Mouse (Mus musculus) testis, adult 2 months (tissue): Measurements from ENCODE around the gene Ppp1r12a. TPM values are rescaled to one million over a fixed set of nuclear protein-coding genes. Genes with fewer than 3 reads are reported as not detected.

Experiments
- H3K27ac ChIP-seq: fragments of 200-500 bp; 2 replicates; pipeline ENCODE4 v1.5.1; 2012; ENCODE audit warnings: low read depth, low read length; ENCODE audit not compliant: control insufficient read depth, insufficient read depth
- H3K27me3 ChIP-seq: fragments of 200-500 bp; 2 replicates; pipeline ENCODE4 v1.6.1; 2012; ENCODE audit warnings: mild to moderate bottlenecking, low read length, moderate library complexity; ENCODE audit not compliant: control insufficient read depth, insufficient read depth
- H3K36me3 ChIP-seq: fragments of 200-500 bp; 2 replicates; pipeline ENCODE4 v1.6.1; 2012; ENCODE audit warnings: mild to moderate bottlenecking, low read length; ENCODE audit not compliant: control insufficient read depth, insufficient read depth
- H3K4me1 ChIP-seq: fragments of 200-500 bp; 2 replicates; pipeline ENCODE4 v1.6.1; 2012; ENCODE audit warnings: low read length; ENCODE audit not compliant: control insufficient read depth, insufficient read depth
- H3K4me3 ChIP-seq: fragments of 200-500 bp; 2 replicates; pipeline ENCODE4 v1.5.1; 2012; ENCODE audit warnings: low read depth, mild to moderate bottlenecking, low read length, moderate library complexity, mixed read lengths; ENCODE audit not compliant: control insufficient read depth
- CTCF ChIP-seq: fragments of 200-500 bp; IDR thresholded peaks from 2 replicates; pipeline ENCODE4 v1.5.1; 2012; ENCODE audit warnings: low read depth, mild to moderate bottlenecking, inconsistent platforms, low read length, moderate library complexity; ENCODE audit not compliant: control insufficient read depth, insufficient read depth, insufficient replicate concordance
- POLR2A ChIP-seq: fragments of 200-500 bp; IDR thresholded peaks from 2 replicates; pipeline ENCODE4 v1.6.1; 2012; ENCODE audit warnings: low read depth, mild to moderate bottlenecking, inconsistent platforms, low read length, moderate library complexity; ENCODE audit not compliant: control insufficient read depth
- polyA plus RNA-seq: library from polyadenylated mRNA; depleted of rRNA; stranded (reverse); fragments of >200 nt; gene quantifications from 2 replicates; pipeline ENCODE4 v1.2.3, GENCODE M21; 2012

Ppp1r12a gene
- polyA plus RNA-seq, 1 experiment: 15.2 TPM

DNA sequence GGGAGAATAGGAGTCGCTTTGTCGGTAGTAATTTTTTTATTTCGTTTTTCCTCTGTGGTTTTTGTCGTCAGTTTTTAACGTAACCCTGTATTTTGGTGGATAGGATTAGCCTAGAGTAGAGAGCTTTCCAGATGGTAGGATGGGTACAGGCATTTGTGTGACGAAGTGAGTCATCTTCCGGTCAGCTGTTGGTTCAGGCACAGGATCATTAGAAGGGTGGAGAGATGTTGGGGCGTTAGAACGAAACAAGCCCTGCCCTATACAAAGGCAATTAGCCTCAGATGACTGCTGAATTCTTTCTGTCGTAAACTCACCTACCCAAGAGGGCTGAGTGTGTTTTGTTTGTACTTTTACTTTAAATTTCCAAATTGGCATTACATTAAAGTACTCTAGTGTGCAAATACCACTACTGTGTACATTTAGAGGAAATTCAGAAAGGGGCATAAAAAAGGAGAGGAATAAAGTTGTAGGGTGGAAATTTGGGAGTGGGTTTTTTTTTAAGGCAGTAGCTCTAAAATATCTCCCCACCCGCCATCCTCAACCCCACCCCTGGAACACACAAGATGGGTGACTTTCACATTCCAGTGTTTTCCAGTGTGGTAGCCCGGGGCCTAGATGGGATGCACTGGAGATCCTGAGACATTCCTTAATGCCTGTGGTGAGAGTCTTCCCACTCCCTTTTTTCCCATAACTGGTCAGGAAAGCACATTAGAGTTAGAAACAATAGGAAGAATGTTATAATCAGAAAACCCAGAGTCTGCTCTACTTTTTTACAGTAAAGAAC is 129.9 kb downstream of the Ppp1r12a start:
- no peaks in the 10 kb centered on the region; the same call in 1 of the 2 replicates for H3K4me1 ChIP-seq
- H3K27ac ChIP-seq: no peak overlapping the region
- no peak overlapping the region for H3K4me3 ChIP-seq
- no peaks in the 10 kb centered on the region for H3K36me3 ChIP-seq
- no peak for TF ChIP-seq CTCF
- TF ChIP-seq POLR2A: no peak
- no peaks in the 10 kb centered on the region for H3K27me3 ChIP-seq

- no peak overlapping the region for H3K4me3 ChIP-seq
- no peak overlapping the region for H3K27ac ChIP-seq
- H3K36me3 ChIP-seq: no peaks in the 10 kb centered on the region
- no peaks in the 10 kb centered on the region; the same call in 1 of the 2 replicates for H3K4me1 ChIP-seq
- TF ChIP-seq POLR2A (no peak), CTCF (no peak)
- H3K27me3 ChIP-seq: no peaks in the 10 kb centered on the region
Observed at GRCm38 (mm10) chr10:108292651-108293050, 130.7 kb downstream of the Ppp1r12a start.

DNA sequence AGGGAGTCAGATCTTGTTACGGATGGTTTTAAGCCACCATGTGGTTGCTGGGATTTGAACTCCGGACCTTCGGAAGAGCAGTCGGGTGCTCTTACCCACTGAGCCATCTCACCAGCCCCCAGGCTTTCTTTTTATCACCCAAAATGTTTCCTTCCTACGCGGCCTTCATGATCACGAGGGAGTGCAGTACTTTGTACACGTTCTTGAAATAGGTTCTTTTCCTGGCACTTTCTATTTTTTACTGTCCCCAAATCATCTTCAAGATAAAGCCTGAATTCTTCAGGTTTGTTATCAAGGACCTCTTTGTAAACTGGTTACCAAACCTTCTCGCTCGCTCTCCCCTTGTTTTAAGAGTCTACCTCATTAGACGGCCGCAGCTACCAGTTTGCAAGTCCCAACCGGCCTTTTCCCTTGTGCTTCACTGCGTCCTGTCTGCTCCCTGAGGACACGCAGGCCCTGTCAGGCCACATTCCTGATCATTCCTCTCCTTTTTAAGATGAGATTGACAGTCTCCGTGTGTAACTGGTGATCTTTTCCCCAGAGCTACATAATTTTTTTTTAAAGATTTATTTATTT is 131.7 kb downstream of the Ppp1r12a start:
- Histone ChIP-seq H3K27me3 (no peaks in the 10 kb centered on the region), H3K4me3 (no peak overlapping the region), H3K27ac (no peak overlapping the region)

DNA sequence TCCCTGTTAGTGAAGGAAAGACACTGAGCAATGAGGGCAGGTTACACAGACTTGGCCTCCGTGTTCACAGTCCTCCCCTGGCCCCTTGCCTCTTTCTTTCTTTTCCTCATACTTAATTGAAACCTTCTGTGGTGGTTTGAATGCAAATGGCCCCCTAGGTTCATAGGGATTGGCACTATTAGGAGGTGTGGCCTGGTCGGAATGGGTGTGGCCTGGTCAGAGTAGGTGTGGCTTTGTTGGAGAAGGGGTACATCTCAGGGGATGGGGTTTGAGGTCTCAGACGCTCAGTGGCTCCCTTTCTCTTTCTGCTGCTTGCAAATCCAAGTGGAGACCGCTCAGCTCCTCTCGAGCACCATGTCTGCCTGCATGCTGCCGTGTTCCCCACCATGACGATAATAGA is 132.8 kb downstream of the Ppp1r12a start:
- Histone ChIP-seq H3K27ac (no peak overlapping the region), H3K4me3 (no peak overlapping the region), H3K27me3 (no peaks in the 10 kb centered on the region)

More for the DNA sequence above, 131.7 kb downstream of the Ppp1r12a start:
- TF ChIP-seq CTCF: no peak
- no peak for TF ChIP-seq POLR2A
- Histone ChIP-seq H3K4me1 (no peaks in the 10 kb centered on the region; the same call in none of the 2 replicates), H3K36me3 (no peaks in the 10 kb centered on the region)

GRCm38 (mm10) chr10:108296446-108296845 is 134.5 kb downstream of the Ppp1r12a start:
- H3K27ac ChIP-seq: no peak overlapping the region

More for the DNA sequence above, 132.8 kb downstream of the Ppp1r12a start:
- no peaks in the 10 kb centered on the region for H3K36me3 ChIP-seq
- H3K4me1 ChIP-seq: no peaks in the 10 kb centered on the region; the same call in none of the 2 replicates
- TF ChIP-seq CTCF (no peak), POLR2A (no peak)

GRCm38 (mm10) chr10:108298261-108298660 is 136.3 kb downstream of the Ppp1r12a start:
- no peaks in the 10 kb centered on the region for H3K36me3 ChIP-seq
- no peaks in the 10 kb centered on the region for H3K27me3 ChIP-seq
- peaks cover 2% of the 10 kb centered on the region for H3K4me1 ChIP-seq
- TF ChIP-seq POLR2A (no peak), CTCF (no peak)
- H3K27ac ChIP-seq: no peak overlapping the region
- H3K4me3 ChIP-seq: peak overlapping the region; percentile 50

More at GRCm38 (mm10) chr10:108296446-108296845, 134.5 kb downstream of the Ppp1r12a start:
- Histone ChIP-seq H3K4me1 (peaks cover 2% of the 10 kb centered on the region), H3K36me3 (no peaks in the 10 kb centered on the region), H3K4me3 (peak overlapping the region; percentile 5), H3K27me3 (no peaks in the 10 kb centered on the region)
- TF ChIP-seq POLR2A: no peak
- TF ChIP-seq CTCF: no peak

DNA sequence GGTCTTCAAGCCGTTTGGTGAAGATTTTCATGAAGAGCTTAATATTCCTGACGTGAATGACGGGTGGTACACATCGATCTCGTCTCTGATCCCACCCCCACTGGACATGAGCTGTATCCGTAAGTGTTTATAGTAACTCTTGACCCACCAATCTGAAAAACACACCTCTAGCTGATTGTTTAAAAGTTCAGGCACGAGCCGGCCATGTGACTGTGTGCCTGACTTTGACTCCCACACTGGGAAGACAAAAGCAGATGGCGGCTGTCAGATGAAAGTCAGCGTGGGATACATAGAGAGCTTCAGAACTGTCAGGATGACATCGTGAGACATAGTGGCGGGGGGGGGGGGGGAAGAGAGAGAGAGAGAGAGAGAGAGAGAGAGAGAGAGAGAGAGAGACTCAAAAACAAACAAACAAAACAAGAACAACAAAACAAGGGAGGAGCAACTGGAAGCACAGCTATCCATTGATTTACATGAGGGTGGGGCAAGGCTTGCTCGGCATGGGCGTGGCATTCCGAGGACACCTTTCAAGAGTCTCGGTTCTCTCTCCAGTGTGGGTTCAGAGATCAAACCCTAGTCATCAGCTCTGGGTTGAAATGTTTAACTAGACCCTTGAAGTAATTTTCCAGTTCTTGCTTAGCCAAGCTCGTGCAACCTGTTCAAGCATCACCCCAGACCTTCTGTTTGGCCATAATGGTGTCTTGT is 137.0 kb downstream of the Ppp1r12a start:
- no peaks in the 10 kb centered on the region for H3K36me3 ChIP-seq
- H3K4me3 ChIP-seq: peak overlapping the region; percentile 50
- H3K4me1 ChIP-seq: peaks cover 2% of the 10 kb centered on the region
- no peaks in the 10 kb centered on the region for H3K27me3 ChIP-seq
- no peak for TF ChIP-seq POLR2A
- no peak for TF ChIP-seq CTCF
- H3K27ac ChIP-seq: no peak overlapping the region
